Mouse (Mus musculus) midbrain, postnatal 0 days (tissue): ENCODE measurements around the gene Grcc10. TPM values are rescaled to one million over a fixed set of nuclear protein-coding genes. Genes with fewer than 3 reads are reported as not detected.

ENCODE experiments used
- ATAC-seq: fragments of 200-750 bp; cut with Nextera tagmentation; 2 replicates; pipeline ENCODE4 v1.8.0; 2017; ENCODE audit warnings: moderate number of reproducible peaks, mild to moderate bottlenecking, moderate TSS enrichment, moderate library complexity; ENCODE audit not compliant: low FRiP score
- DNase-seq: peaks from one replicate; pipeline ENCODE4 v3.0.0-alpha.2; 2015; ENCODE audit warnings: low spot score
- H3K27ac ChIP-seq: fragments of 300-500 bp; sonication (generic); 2 replicates; pipeline ENCODE4 v1.5.1; 2014; ENCODE audit warnings: low read depth, mild to moderate bottlenecking, low read length, mixed read lengths
- H3K27me3 ChIP-seq: fragments of 300-500 bp; sonication (generic); 2 replicates; pipeline ENCODE4 v1.6.1; 2014; ENCODE audit warnings: low read length, control low read depth, mixed read lengths; ENCODE audit not compliant: insufficient read depth
- H3K36me3 ChIP-seq: fragments of 300-500 bp; sonication (generic); 2 replicates; pipeline ENCODE4 v1.6.1; 2014; ENCODE audit warnings: low read length, control low read depth, mixed read lengths; ENCODE audit not compliant: insufficient read depth
- H3K4me1 ChIP-seq: fragments of 300-500 bp; sonication (generic); 2 replicates; pipeline ENCODE4 v1.6.1; 2014; ENCODE audit warnings: mild to moderate bottlenecking, control low read depth, antibody characterized with exemption, low read length, mixed read lengths; ENCODE audit not compliant: insufficient read depth
- H3K4me2 ChIP-seq: fragments of 300-500 bp; sonication (generic); 2 replicates; pipeline ENCODE4 v1.6.1; 2014; ENCODE audit warnings: low read depth, mild to moderate bottlenecking, low read length, mixed read lengths; ENCODE audit not compliant: poor library complexity, severe bottlenecking
- H3K4me3 ChIP-seq: fragments of 300-500 bp; sonication (generic); 2 replicates; pipeline ENCODE4 v1.5.1; 2014; ENCODE audit warnings: low read depth, mild to moderate bottlenecking, low read length, moderate library complexity
- H3K9ac ChIP-seq: fragments of 300-500 bp; sonication (generic); replicated peaks from 2 replicates; pipeline ENCODE4 v1.6.1; 2014; ENCODE audit warnings: mild to moderate bottlenecking, low read length, moderate library complexity, mixed read lengths; ENCODE audit not compliant: poor library complexity, severe bottlenecking
- H3K9me3 ChIP-seq: fragments of 300-500 bp; sonication (generic); 2 replicates; pipeline ENCODE4 v1.6.1; 2016; ENCODE audit warnings: low read length, control low read depth
- CTCF ChIP-seq: IDR thresholded peaks from 2 replicates; pipeline ENCODE4 v1.5.1; 2016; ENCODE audit warnings: antibody characterized with exemption, mild to moderate bottlenecking
- WGBS: fragments of 180-500 bp; shearing (Covaris S2); extraction: QIAGEN DNeasy Blood & Tissue Kit; methylation state at CpG from one replicate; pipeline ENCODE4 v1.1.7; 2014; 5-methylcytosine and 5-hydroxymethylcytosine counted together
- polyA plus RNA-seq: library from polyadenylated mRNA; unstranded; fragments of >200 nt; fragmentation: Nextera tagmentation; extraction: Ambion mirVana; gene quantifications from 2 replicates; pipeline ENCODE4 v1.2.1, GENCODE M21; 2015
- total RNA-seq: library from RNA; depleted of rRNA; stranded (reverse); fragments of >200 nt; gene quantifications from 2 replicates; pipeline ENCODE4 v1.2.3, GENCODE M21; 2014

The Grcc10 gene
- total and polyA plus RNA-seq, 2 experiments from 2014 or later: 244 to 710 TPM

- Histone ChIP-seq H3K27ac (no peak overlapping the region), H3K4me2 (no peak overlapping the region), H3K36me3 (no peaks in the 10 kb centered on the region), H3K9ac (no peak overlapping the region), H3K4me3 (no peak overlapping the region), H3K9me3 (no peaks in the 10 kb centered on the region), H3K4me1 (no peaks in the 10 kb centered on the region), H3K27me3 (no peaks in the 10 kb centered on the region)
- DNase-seq: no peak
- 80% methylated on average over 6 of the region's 6 CpGs for WGBS
- no peak for ATAC-seq
- TF ChIP-seq CTCF: no peak
These were observed 18.2 kb downstream of the Grcc10 start for GRCm38 (mm10) chr6:124722876-124723473.

- WGBS: 75% methylated on average over 11 of the region's 11 CpGs
- H3K27ac ChIP-seq: no peak overlapping the region
- ATAC-seq: no peak
- H3K27me3 ChIP-seq: no peaks in the 10 kb centered on the region
- no peak for DNase-seq
- no peaks in the 10 kb centered on the region for H3K4me1 ChIP-seq
- 0 out of 2 replicates have a peak overlapping the region, but pooled peaks have one; percentile 8 for H3K9ac ChIP-seq
- TF ChIP-seq CTCF: no peak
- H3K9me3 ChIP-seq: no peaks in the 10 kb centered on the region
- no peak overlapping the region for H3K4me2 ChIP-seq
- peaks cover 8% of the 10 kb centered on the region for H3K36me3 ChIP-seq
- no peak overlapping the region for H3K4me3 ChIP-seq
These were observed 20.3 kb downstream of the Grcc10 start for GRCm38 (mm10) chr6:124720904-124721303.

- no peak for ATAC-seq
- WGBS: 79% methylated on average over 7 of the region's 7 CpGs
- Histone ChIP-seq H3K4me2 (no peak overlapping the region), H3K9ac (no peak overlapping the region), H3K4me1 (no peaks in the 10 kb centered on the region), H3K27ac (no peak overlapping the region), H3K9me3 (no peaks in the 10 kb centered on the region), H3K4me3 (no peak overlapping the region), H3K27me3 (no peaks in the 10 kb centered on the region), H3K36me3 (peaks cover 21% of the 10 kb centered on the region)
- DNase-seq: no peak
- no peak for TF ChIP-seq CTCF
These were observed 21.7 kb downstream of the Grcc10 start for GRCm38 (mm10) chr6:124719354-124719978.

- no peaks in the 10 kb centered on the region for H3K4me1 ChIP-seq
- TF ChIP-seq CTCF: no peak
- no peak overlapping the region for H3K4me3 ChIP-seq
- DNase-seq (no peak), ATAC-seq (no peak)
- WGBS: 66% methylated on average over 15 of the region's 16 CpGs
- H3K36me3 ChIP-seq: peaks cover 21% of the 10 kb centered on the region
- H3K9me3 ChIP-seq: no peaks in the 10 kb centered on the region
- no peak overlapping the region for H3K9ac ChIP-seq
- no peaks in the 10 kb centered on the region for H3K27me3 ChIP-seq
- no peak overlapping the region for H3K27ac ChIP-seq
- H3K4me2 ChIP-seq: no peak overlapping the region
These were observed 22.5 kb downstream of the Grcc10 start for GRCm38 (mm10) chr6:124718703-124719102.

GRCm38 (mm10) chr6:124717968-124718367 is 23.2 kb downstream of the Grcc10 start:
- H3K36me3 ChIP-seq: peaks cover 21% of the 10 kb centered on the region
- DNase-seq: no peak
- no peaks in the 10 kb centered on the region for H3K9me3 ChIP-seq
- no peak for ATAC-seq
- 82% methylated on average over 13 of the region's 13 CpGs for WGBS
- H3K4me2 ChIP-seq: no peak overlapping the region
- H3K4me1 ChIP-seq: peaks cover 5% of the 10 kb centered on the region; the same call in 1 of the 2 replicates
- no peak overlapping the region for H3K9ac ChIP-seq
- TF ChIP-seq CTCF: no peak
- no peak overlapping the region for H3K27ac ChIP-seq
- H3K27me3 ChIP-seq: no peaks in the 10 kb centered on the region
- no peak overlapping the region for H3K4me3 ChIP-seq

GRCm38 (mm10) chr6:124716864-124717490 is 24.2 kb downstream of the Grcc10 start:
- Histone ChIP-seq H3K9ac (no peak overlapping the region), H3K4me1 (peaks cover 7% of the 10 kb centered on the region; the same call in 1 of the 2 replicates), H3K27me3 (no peaks in the 10 kb centered on the region), H3K36me3 (peaks cover 21% of the 10 kb centered on the region), H3K9me3 (no peaks in the 10 kb centered on the region), H3K4me2 (no peak overlapping the region), H3K4me3 (no peak overlapping the region), H3K27ac (no peak overlapping the region)
- ATAC-seq: no peak
- peak; percentile 74 for TF ChIP-seq CTCF
- peak; percentile 76 for DNase-seq
- WGBS: 60% methylated on average over 20 of the region's 20 CpGs
